ENCODE assay signal across 25 mouse cellular contexts in genomic region chr12:79947574-79947973, GRCm38 (mm10).
A peak's percentile ranks its signal among the peaks of the same experiment; 100 is the strongest.
DNase-seq lines count a peak whose midpoint lies in the region; ATAC-seq and TF ChIP-seq lines count a peak whose summit lies in the region.
"Had no signal": no experiment of that assay in that cellular context is flagged by ENCODE, and none has a peak within 500 bp of the region (broad histone marks: within the 10 kb centered on the region; RNA-seq: fewer than 3 reads in every experiment).

No protein-coding gene starts in this region.

- H3K9me3 ChIP-seq in kidney, embryonic 15.5 days (replicated peaks) = no peaks in the 10 kb centered on the region
- no peaks in the 10 kb centered on the region for H3K9me3 ChIP-seq in lung, embryonic 15.5 days
- H3K9me3 ChIP-seq: forebrain, embryonic 12.5 days; heart, embryonic 10.5 days; heart, embryonic 15.5 days; hindbrain, embryonic 12.5 days; limb, embryonic 12.5 days; midbrain, embryonic 12.5 days had no signal

- H3ac ChIP-seq in myocyte (ENCODE audit: control insufficient read depth, insufficient read length) = no peak overlapping the region

- H3K36me3 ChIP-seq in kidney, embryonic 15.5 days = no peaks in the 10 kb centered on the region
- no peaks in the 10 kb centered on the region for H3K36me3 ChIP-seq in lung, embryonic 15.5 days
- no peaks in the 10 kb centered on the region for H3K36me3 ChIP-seq in myocyte (ENCODE audit: control insufficient read depth, insufficient read depth)
- H3K36me3 ChIP-seq: forebrain, embryonic 12.5 days; heart, embryonic 10.5 days; heart, embryonic 15.5 days; hindbrain, embryonic 12.5 days; limb, embryonic 12.5 days; midbrain, embryonic 12.5 days had no signal

- TF ChIP-seq POLR2A in myocyte (IDR thresholded peaks at IDR 0.05; ENCODE audit: insufficient read length, low read depth) = no peak

- intact Hi-C loops in gastrocnemius, adult 2 months (cut with DNase I) = no loop called here
- intact Hi-C loops in gastrocnemius, postnatal 14 days (cut with DNase I; ENCODE audit: low total_unique reads) = no loop called here

- H3K4me3 ChIP-seq in gastrocnemius, adult 2 months = no peak overlapping the region
- no peak overlapping the region for H3K4me3 ChIP-seq in kidney, embryonic 15.5 days (replicated peaks)
- no peak overlapping the region for H3K4me3 ChIP-seq in lung, embryonic 15.5 days
- H3K4me3 ChIP-seq in myocyte = no peak overlapping the region
- H3K4me3 ChIP-seq: erythroblast, embryonic 14.5 days; forebrain, embryonic 12.5 days; heart, embryonic 10.5 days; heart, embryonic 15.5 days; hindbrain, embryonic 12.5 days; limb, embryonic 12.5 days; midbrain, embryonic 12.5 days had no signal

- H3K79me2 ChIP-seq in myocyte (ENCODE audit: control insufficient read depth, insufficient read depth) = no peaks in the 10 kb centered on the region

- H3K27me3 ChIP-seq in kidney, embryonic 15.5 days = no peaks in the 10 kb centered on the region
- no peaks in the 10 kb centered on the region for H3K27me3 ChIP-seq in lung, embryonic 15.5 days
- no peaks in the 10 kb centered on the region for H3K27me3 ChIP-seq in myocyte (ENCODE audit: control insufficient read depth, insufficient read depth, insufficient read length)
- H3K27me3 ChIP-seq: forebrain, embryonic 12.5 days; heart, embryonic 15.5 days; limb, embryonic 12.5 days; Patski had no signal

- 54% methylated on average over 4 of the region's 4 CpGs for WGBS in kidney, embryonic 15.5 days
- WGBS in lung, embryonic 15.5 days = 81% methylated on average over 4 of the region's 4 CpGs

- TF ChIP-seq CTCF in gastrocnemius, adult 2 months (IDR thresholded peaks at IDR 0.05) = no peak

- no peak overlapping the region for H3K9ac ChIP-seq in kidney, embryonic 15.5 days
- H3K9ac ChIP-seq in lung, embryonic 15.5 days = no peak overlapping the region
- H3K9ac ChIP-seq: forebrain, embryonic 12.5 days; heart, embryonic 15.5 days; hindbrain, embryonic 12.5 days; limb, embryonic 12.5 days; midbrain, embryonic 12.5 days had no signal

- H3K4me2 ChIP-seq in kidney, embryonic 15.5 days = no peak overlapping the region
- no peak overlapping the region for H3K4me2 ChIP-seq in lung, embryonic 15.5 days
- no peak overlapping the region for H3K4me2 ChIP-seq in myocyte (ENCODE audit: low read depth)
- H3K4me2 ChIP-seq: forebrain, embryonic 12.5 days; heart, embryonic 15.5 days; hindbrain, embryonic 12.5 days; limb, embryonic 12.5 days; liver, embryonic 11.5 days; midbrain, embryonic 12.5 days had no signal

- ATAC-seq in kidney, embryonic 15.5 days (replicated peaks; ENCODE audit: low FRiP score) = no peak
- no peak for ATAC-seq in lung, embryonic 15.5 days (ENCODE audit: borderline replicate concordance, extremely low read depth, low FRiP score, low TSS enrichment)
- ATAC-seq: Patski had no signal

- DNase-seq in gastrocnemius, adult 2 months = peak; percentile 51
- no peak for DNase-seq in gastrocnemius, postnatal 14 days
- DNase-seq in kidney, postnatal 36 days = no peak
- DNase-seq in lung, postnatal 14 days = no peak
- DNase-seq in layer of hippocampus, adult 11-12 months (ENCODE audit: low spot score) = no peak
- DNase-seq: adrenal gland, postnatal 10 days; cerebellum, adult 8-10 months; embryo, embryonic 11 days; gastrocnemius, postnatal 25 days; heart, adult 11 months; kidney, adult 2 months; lung, postnatal 10 days; thymus, postnatal 4 days had no signal

- peak overlapping the region; percentile 86 for H3K27ac ChIP-seq in gastrocnemius, adult 2 months
- H3K27ac ChIP-seq in kidney, embryonic 15.5 days = peak overlapping the region; percentile 92
- H3K27ac ChIP-seq in lung, embryonic 15.5 days = peak overlapping the region; percentile 88
- H3K27ac ChIP-seq: forebrain, embryonic 12.5 days; midbrain, embryonic 12.5 days had no signal

- H3K4me1 ChIP-seq in kidney, embryonic 15.5 days = peaks cover 88% of the 10 kb centered on the region
- peaks cover 71% of the 10 kb centered on the region for H3K4me1 ChIP-seq in lung, embryonic 15.5 days

TF ChIP-seq in myocyte, 11 proteins besides CTCF, POLR2A, EP300 and RAD21:
- TF ChIP-seq MYOG (IDR thresholded peaks at IDR 0.05; ENCODE audit: control insufficient read depth in 1 of 3, insufficient read depth in 1 of 3, insufficient read length in 2 of 3, low read depth in 2 of 3) (peak in 2 of 3 experiments; percentile 26 to 59), MYOD1 (IDR thresholded peaks at IDR 0.05; ENCODE audit: control insufficient read depth in 1 of 3, insufficient read length in 2 of 3, low read depth in 2 of 3) (peak in 2 of 3 experiments; percentile 66 to 80), E2F4 (IDR thresholded peaks at IDR 0.05; ENCODE audit: insufficient read depth) (no peak), TCF12 (IDR thresholded peaks at IDR 0.05; ENCODE audit: insufficient read depth, poor library complexity, severe bottlenecking) (no peak), REST (IDR thresholded peaks at IDR 0.05; ENCODE audit: insufficient read depth, insufficient read length) (no peak), TCF3 (IDR thresholded peaks at IDR 0.05; ENCODE audit: insufficient read length, low read depth) (no peak)
